ENCODE assay signal across 18 mouse cellular contexts in the genomic region with DNA sequence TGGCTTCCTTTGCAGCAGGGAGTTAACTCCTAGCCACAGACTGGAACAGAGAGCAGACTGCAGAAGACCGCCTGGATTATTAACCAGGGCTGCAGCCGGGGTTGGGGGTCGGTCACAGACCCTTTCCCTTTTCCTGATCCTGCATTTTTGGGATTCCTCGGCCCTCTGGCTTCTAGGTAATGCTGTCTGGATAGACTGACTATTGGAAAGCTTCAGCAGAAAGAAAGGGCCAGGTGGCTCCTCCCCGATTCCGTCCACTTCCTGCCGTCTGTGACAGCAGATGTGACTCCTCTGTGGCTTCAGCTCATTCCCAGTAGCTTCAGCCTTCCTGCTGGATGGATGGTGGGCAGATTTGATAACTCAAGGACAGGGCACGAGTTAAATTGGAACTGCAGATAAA. TPM values are rescaled to one million over a fixed set of nuclear protein-coding genes. Genes with fewer than 3 reads are reported as not detected.
DNase-seq lines count a peak whose midpoint lies in the region; ATAC-seq and TF ChIP-seq lines count a peak whose summit lies in the region.
"Had no signal": no experiment of that assay in that cellular context is flagged by ENCODE, and none has a peak within 500 bp of the region (broad histone marks: within the 10 kb centered on the region; RNA-seq: fewer than 3 reads in every experiment).

No protein-coding gene starts in this region.

- H3K4me2 ChIP-seq in hindbrain, embryonic 12.5 days (replicated peaks): no peak overlapping the region
- H3K4me2 ChIP-seq in hindbrain, postnatal 0 days (ENCODE audit: low read depth, low read length): no peak overlapping the region
- no peak overlapping the region for H3K4me2 ChIP-seq in neural tube, embryonic 11.5 days (ENCODE audit: low read depth)
- H3K4me2 ChIP-seq: embryonic facial prominence, embryonic 13.5 days; heart, embryonic 12.5 days; kidney, embryonic 15.5 days; liver, embryonic 13.5 days; stomach, embryonic 15.5 days had no signal

- H3K27ac ChIP-seq in hindbrain, embryonic 12.5 days: peak overlapping the region; percentile 72
- H3K27ac ChIP-seq in hindbrain, postnatal 0 days: no peak overlapping the region
- no peak overlapping the region for H3K27ac ChIP-seq in neural tube, embryonic 11.5 days (ENCODE audit: low read depth, low read length)
- H3K27ac ChIP-seq in limb, embryonic 10.5 days: peak overlapping the region; percentile 72
- no peak overlapping the region for H3K27ac ChIP-seq in left cerebral cortex, adult 2 months
- H3K27ac ChIP-seq: liver, embryonic 13.5 days had no signal

- no peak for DNase-seq in hindbrain, postnatal 0 days (ENCODE audit: low spot score)
- DNase-seq in neural tube, embryonic 11.5 days (ENCODE audit: low spot score): peak; percentile 19
- DNase-seq in neural tube, embryonic 10.5 days (ENCODE audit: extremely low spot score, low spot score): no peak
- DNase-seq in brain, embryonic 14.5 days (ENCODE audit: low read depth): peak; percentile 36
- peak; percentile 39 for DNase-seq in limb, embryonic 10.5 days (ENCODE audit: low spot score)
- DNase-seq in left cerebral cortex, adult 2 months (ENCODE audit: extremely low spot score in 1 of 2, low spot score in 2 of 2): no peak
- DNase-seq: cerebellum, adult 9-10 months; gastrocnemius, postnatal 14 days; heart, postnatal 4 days; liver, embryonic 13.5 days; lung, postnatal 36 days; thymus, postnatal 25 days had no signal

- no peaks in the 10 kb centered on the region for H3K27me3 ChIP-seq in hindbrain, embryonic 12.5 days
- no peaks in the 10 kb centered on the region for H3K27me3 ChIP-seq in hindbrain, postnatal 0 days (ENCODE audit: insufficient read depth, low read length)
- H3K27me3 ChIP-seq in neural tube, embryonic 11.5 days (ENCODE audit: control insufficient read depth, insufficient read depth, low read length): no peaks in the 10 kb centered on the region
- no peaks in the 10 kb centered on the region for H3K27me3 ChIP-seq in limb, embryonic 10.5 days (ENCODE audit: low read depth, poor library complexity, severe bottlenecking)
- H3K27me3 ChIP-seq: embryonic facial prominence, embryonic 13.5 days; heart, embryonic 12.5 days; kidney, embryonic 15.5 days; liver, embryonic 13.5 days; stomach, embryonic 15.5 days had no signal

- H3K9ac ChIP-seq in hindbrain, embryonic 12.5 days: no peak overlapping the region
- H3K9ac ChIP-seq in hindbrain, postnatal 0 days (replicated peaks; ENCODE audit: low read length): no peak overlapping the region
- H3K9ac ChIP-seq in neural tube, embryonic 11.5 days (ENCODE audit: low read length): no peak overlapping the region
- H3K9ac ChIP-seq: embryonic facial prominence, embryonic 13.5 days; heart, embryonic 12.5 days; kidney, embryonic 15.5 days; liver, embryonic 13.5 days; stomach, embryonic 15.5 days had no signal

- intact Hi-C loops in left cerebral cortex, adult 2 months (cut with DNase I): no loop called here

- no peak for TF ChIP-seq CTCF in hindbrain, postnatal 0 days (IDR thresholded peaks at IDR 0.05; ENCODE audit: low read depth)
- TF ChIP-seq CTCF in brain, embryonic 14.5 days (IDR thresholded peaks at IDR 0.05; ENCODE audit: borderline replicate concordance, extremely low read depth, insufficient read depth, insufficient read length): no peak
- TF ChIP-seq CTCF in left cerebral cortex, adult 2 months (IDR thresholded peaks at IDR 0.05): no peak

- no peaks in the 10 kb centered on the region for H3K9me3 ChIP-seq in hindbrain, embryonic 12.5 days (replicated peaks)
- H3K9me3 ChIP-seq in hindbrain, postnatal 0 days (ENCODE audit: low read length): no peaks in the 10 kb centered on the region
- H3K9me3 ChIP-seq in neural tube, embryonic 11.5 days (ENCODE audit: control insufficient read depth, low read length): no peaks in the 10 kb centered on the region
- no peaks in the 10 kb centered on the region for H3K9me3 ChIP-seq in limb, embryonic 10.5 days (replicated peaks)
- H3K9me3 ChIP-seq: embryonic facial prominence, embryonic 13.5 days; heart, embryonic 12.5 days; kidney, embryonic 15.5 days; liver, embryonic 13.5 days; stomach, embryonic 15.5 days had no signal

- H3K36me3 ChIP-seq in hindbrain, embryonic 12.5 days: no peaks in the 10 kb centered on the region
- H3K36me3 ChIP-seq in hindbrain, postnatal 0 days (ENCODE audit: insufficient read depth, low read length): no peaks in the 10 kb centered on the region
- no peaks in the 10 kb centered on the region for H3K36me3 ChIP-seq in neural tube, embryonic 11.5 days (ENCODE audit: control insufficient read depth, insufficient read depth, low read length)
- H3K36me3 ChIP-seq in limb, embryonic 10.5 days: no peaks in the 10 kb centered on the region
- H3K36me3 ChIP-seq: embryonic facial prominence, embryonic 13.5 days; heart, embryonic 12.5 days; kidney, embryonic 15.5 days; liver, embryonic 13.5 days; stomach, embryonic 15.5 days had no signal

- H3K4me1 ChIP-seq in hindbrain, embryonic 12.5 days: peaks cover 13% of the 10 kb centered on the region
- peaks cover 6% of the 10 kb centered on the region for H3K4me1 ChIP-seq in hindbrain, postnatal 0 days (ENCODE audit: insufficient read depth, low read length)
- H3K4me1 ChIP-seq in neural tube, embryonic 11.5 days (ENCODE audit: control insufficient read depth, insufficient read depth, low read length): peaks cover 7% of the 10 kb centered on the region
- H3K4me1 ChIP-seq in limb, embryonic 10.5 days: peaks cover 24% of the 10 kb centered on the region
- H3K4me1 ChIP-seq: liver, embryonic 13.5 days had no signal

- no peak overlapping the region for H3K4me3 ChIP-seq in hindbrain, embryonic 12.5 days
- no peak overlapping the region for H3K4me3 ChIP-seq in hindbrain, postnatal 0 days (ENCODE audit: low read length)
- no peak overlapping the region for H3K4me3 ChIP-seq in neural tube, embryonic 11.5 days (ENCODE audit: low read depth, low read length)
- H3K4me3 ChIP-seq in limb, embryonic 10.5 days: no peak overlapping the region
- no peak overlapping the region for H3K4me3 ChIP-seq in left cerebral cortex, adult 2 months
- H3K4me3 ChIP-seq: embryonic facial prominence, embryonic 13.5 days; heart, embryonic 12.5 days; kidney, embryonic 15.5 days; liver, embryonic 13.5 days; stomach, embryonic 15.5 days had no signal

- no peak; the same call in 1 of the 2 replicates for ATAC-seq in hindbrain, embryonic 12.5 days (ENCODE audit: low FRiP score)
- no peak for ATAC-seq in hindbrain, postnatal 0 days
- ATAC-seq in neural tube, embryonic 11.5 days (ENCODE audit: insufficient read depth, low FRiP score, low TSS enrichment): no peak
- no peak for ATAC-seq in inflammation-experienced regulatory T-cells, adult 6 months

- TF ChIP-seq POLR2A in brain, embryonic 14.5 days (IDR thresholded peaks at IDR 0.05; ENCODE audit: borderline replicate concordance, extremely low read depth, insufficient read depth, insufficient read length, poor library complexity, severe bottlenecking): no peak

- 23% methylated on average over 8 of the region's 8 CpGs for WGBS in hindbrain, embryonic 12.5 days
- WGBS in hindbrain, postnatal 0 days: 33% methylated on average over 8 of the region's 8 CpGs
- 23% methylated on average over 8 of the region's 8 CpGs for WGBS in neural tube, embryonic 11.5 days
- WGBS in limb, embryonic 10.5 days: 29% methylated on average over 8 of the region's 8 CpGs

RNA-seq across cellular contexts. Expression of a gene that starts 19.3 kb away (rescaled TPM):
- polyA plus RNA-seq in hindbrain, embryonic 12.5 days (2016; fragmentation: Nextera tagmentation; extraction: Ambion mirVana): 548 and 549 TPM in 2 replicates
- 686 and 698 TPM in 2 replicates for total RNA-seq in hindbrain, postnatal 0 days (2014; rRNA removed)
- 470 and 480 TPM in 2 replicates for polyA plus RNA-seq in hindbrain, postnatal 0 days (2015; fragmentation: Nextera tagmentation; extraction: Ambion mirVana)
- polyA plus RNA-seq in neural tube, embryonic 11.5 days (2014; fragmentation: Nextera tagmentation; extraction: Ambion mirVana): 403 and 422 TPM in 2 replicates
- 328 and 384 TPM in 2 replicates for polyA plus RNA-seq in brain, embryonic 14.5 days (2012; rRNA removed)
- 198 and 264 TPM in 2 replicates for polyA plus RNA-seq in limb, embryonic 10.5 days (2016; fragmentation: Nextera tagmentation; extraction: Ambion mirVana)
- total RNA-seq in left cerebral cortex, adult 2 months (2021): 10 to 100 TPM; 71.2 to 74.0 TPM
- not detected for polyA plus RNA-seq in inflammation-experienced regulatory T-cells, adult 6 months (2017; shearing (Covaris generic))

Comparison
In these comparisons a context has a peak if more than half of its experiments do, and no peak if none do; other contexts are left out.
1. H3K27ac ChIP-seq: peak in hindbrain, embryonic 12.5 days (single experiment) and limb, embryonic 10.5 days (single experiment); none in hindbrain, postnatal 0 days (single experiment), neural tube, embryonic 11.5 days (single experiment) and left cerebral cortex, adult 2 months (single experiment).
2. DNase-seq: peak in neural tube, embryonic 11.5 days (single experiment), brain, embryonic 14.5 days (single experiment) and limb, embryonic 10.5 days (single experiment); none in hindbrain, postnatal 0 days (single experiment), neural tube, embryonic 10.5 days (single experiment) and left cerebral cortex, adult 2 months (0 of 2).
3. RNA of a gene that starts 19.3 kb away (polyA plus RNA-seq): 548 to 549 TPM in hindbrain, embryonic 12.5 days, 470 to 480 TPM in hindbrain, postnatal 0 days, 403 to 422 TPM in neural tube, embryonic 11.5 days, 328 to 384 TPM in brain, embryonic 14.5 days and 198 to 264 TPM in limb, embryonic 10.5 days; not detected in inflammation-experienced regulatory T-cells, adult 6 months; every median in the first group is over 100 times any median in the second.